Mouse (Mus musculus): Measurements from ENCODE around the gene Glipr2.

Gene Glipr2

DNA sequence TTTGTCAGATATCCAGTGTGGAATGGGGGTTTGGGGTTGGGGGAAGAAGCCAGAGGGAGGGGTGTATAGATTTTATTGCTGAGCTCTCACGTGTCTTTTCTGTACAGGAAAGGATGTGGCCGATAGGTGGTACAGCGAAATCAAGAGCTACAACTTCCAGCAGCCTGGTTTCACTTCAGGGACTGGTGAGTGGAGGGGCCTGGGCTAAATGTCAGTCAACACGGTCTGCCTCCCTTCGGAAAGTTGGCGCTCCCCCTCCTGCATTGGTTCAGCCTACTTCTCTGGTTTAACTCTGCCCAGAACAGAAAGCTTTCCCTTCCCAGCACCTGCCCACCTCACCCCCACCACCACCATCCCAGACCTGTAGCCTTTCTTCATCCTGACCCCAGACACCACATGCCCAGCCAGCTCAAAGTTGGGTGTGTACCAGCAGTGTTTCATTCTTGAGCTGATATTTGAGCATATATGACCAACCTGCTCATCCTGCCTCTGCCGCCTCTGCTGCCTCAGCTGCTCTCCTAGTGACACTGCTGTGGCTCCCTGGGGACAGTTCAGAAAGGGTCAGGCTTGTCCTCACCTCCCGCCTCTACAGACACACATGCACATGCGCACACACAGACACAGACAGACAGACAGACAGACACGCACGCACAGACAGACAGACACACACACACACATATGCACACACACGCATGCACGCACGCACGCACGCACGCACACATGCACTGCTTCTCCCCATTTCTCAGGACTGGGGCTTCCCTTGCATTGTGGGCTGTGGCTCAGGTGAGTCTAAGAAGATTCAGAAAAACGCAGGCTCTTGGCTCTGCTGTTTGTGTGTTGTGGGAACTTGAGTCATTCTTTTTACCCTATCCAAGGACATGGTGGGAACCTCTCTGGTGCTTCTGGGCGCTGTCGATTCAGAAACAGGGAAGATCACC, 13.5 kb downstream of the Glipr2 start:
- no peak for DNase-seq

DNA sequence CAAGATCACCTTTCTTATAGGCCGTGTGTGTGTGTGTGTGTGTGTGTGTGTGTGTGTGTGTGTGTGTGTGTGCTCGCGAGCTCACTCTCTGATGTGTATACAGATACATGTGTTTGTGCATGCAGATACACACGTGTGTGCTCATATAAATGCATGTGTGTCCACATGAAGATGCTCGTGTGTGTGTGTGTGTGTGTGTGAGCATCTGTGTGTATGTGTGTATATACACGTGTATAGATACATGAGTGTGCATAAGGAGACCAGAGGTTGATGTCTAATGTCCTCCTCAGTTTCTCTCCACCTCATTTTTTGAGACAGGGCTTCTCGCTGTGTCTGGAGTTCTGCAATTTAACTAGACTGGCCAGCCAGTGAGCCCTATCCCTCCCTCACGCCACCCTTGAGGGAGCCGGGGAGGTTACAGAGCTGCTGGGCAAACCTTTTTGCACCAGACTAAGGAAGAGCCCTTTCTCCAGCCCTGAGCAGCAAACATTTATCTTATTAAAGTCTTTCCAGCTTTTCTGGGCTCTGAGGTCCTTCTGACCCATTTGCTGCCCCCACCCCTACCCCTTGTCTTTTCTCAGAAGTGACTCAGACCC, 14.4 kb downstream of the Glipr2 start:
- DNase-seq: no peak

DNA sequence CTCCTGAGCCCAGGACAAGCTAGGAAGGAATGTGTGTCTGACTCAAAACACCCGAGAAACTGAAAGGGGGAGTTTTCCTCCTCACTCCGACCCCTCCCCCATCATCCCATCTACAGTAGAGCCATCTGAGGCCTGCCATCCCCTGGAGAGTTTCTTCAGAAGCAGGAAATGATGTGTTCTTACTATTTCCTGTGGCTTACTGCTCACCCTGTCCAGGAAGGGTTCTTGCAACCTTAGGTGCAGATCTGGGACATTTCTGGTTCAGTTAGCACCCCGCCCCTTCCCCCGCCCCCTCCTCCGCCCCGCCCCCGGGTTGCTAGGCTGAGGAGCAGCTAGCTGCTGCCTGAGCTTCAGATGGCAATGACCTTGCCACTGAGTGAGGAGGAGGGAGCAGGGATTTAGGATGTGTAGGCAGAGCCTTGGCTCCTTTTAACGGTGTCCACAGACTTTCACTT, 15.0 kb downstream of the Glipr2 start:
- DNase-seq: peak; percentile 94

DNA sequence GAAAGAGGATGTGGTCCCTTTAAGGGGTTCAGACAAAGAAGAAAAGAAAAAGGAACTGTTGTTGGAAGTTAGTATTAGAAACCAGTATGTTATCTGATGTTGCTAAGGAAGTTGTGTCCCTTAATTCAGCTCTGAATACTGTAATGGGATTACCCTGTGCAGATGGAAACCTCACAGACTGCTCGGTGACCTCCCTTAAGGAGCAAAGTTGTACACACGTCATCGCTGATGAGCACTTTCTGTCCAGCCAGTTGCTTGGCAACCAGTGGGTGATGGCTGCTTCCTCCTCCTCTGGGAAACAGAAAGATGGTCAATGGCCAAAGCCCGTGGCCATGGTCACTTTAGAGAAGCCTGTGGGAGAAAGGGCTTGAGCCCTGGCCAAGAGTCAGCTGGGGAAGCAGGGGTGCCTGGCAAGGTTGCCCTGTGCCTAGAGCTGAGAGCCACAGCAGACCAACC, 16.4 kb downstream of the Glipr2 start:
- peak; percentile 99 for DNase-seq

DNA sequence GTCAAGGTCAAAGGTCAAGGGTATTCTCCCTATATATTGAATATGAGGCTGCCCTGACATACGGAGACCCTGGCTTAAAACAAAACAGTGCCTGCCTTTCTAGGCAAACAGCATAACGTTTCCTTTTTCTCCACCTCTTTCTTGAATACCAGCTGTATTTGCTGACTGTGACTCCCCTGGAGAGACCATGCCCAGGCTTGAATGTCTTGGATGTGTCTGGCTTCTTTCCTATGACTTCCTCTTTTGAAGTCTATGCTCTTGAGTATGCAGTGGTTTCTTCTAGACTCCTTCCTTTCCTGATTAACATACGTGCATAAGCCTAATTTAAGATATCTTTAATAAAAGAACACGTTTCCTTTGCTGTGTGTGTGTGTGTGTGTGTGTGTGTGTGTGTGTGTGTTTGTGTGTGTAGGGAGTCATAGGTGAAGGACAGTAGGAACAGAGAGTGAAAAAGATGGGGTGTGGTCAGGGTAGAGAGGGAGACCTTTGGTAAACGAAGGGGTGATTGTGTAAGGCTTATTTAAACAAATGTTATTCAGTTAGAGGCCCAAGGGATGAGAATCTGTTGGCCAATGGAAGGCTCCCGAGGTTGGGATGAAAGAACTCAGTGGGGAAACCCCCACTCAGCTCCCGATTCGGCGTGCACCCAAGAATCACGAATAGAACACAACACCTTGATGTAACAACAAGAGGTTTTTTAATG, 17.9 kb downstream of the Glipr2 start:
- peak; percentile 71 for DNase-seq

DNA sequence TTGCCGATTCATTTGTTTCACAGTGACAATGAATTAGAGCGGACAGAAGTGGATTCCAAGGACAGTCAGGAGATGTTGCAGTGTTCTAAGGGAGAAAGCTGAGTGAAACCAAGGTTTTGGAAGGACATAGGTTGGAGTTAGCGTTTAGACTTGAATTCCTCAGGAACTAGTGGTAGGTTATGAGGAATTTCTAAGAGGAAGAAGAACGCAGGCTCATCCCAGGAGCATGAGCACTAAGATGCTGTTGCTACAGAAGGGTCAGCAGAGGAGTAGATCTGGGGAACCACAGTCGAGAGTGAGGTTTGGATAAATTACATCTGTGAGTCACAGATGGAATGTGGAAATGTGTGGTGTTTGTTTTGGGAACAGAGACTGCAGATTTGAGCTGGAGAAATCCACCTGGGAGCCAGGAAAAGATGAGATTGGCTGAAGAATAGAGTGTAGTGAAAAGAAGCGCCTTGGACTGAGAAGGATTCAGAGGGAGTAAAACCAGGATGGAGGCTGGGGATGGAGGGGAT, 19.1 kb downstream of the Glipr2 start:
- peak; percentile 86 for DNase-seq

DNA sequence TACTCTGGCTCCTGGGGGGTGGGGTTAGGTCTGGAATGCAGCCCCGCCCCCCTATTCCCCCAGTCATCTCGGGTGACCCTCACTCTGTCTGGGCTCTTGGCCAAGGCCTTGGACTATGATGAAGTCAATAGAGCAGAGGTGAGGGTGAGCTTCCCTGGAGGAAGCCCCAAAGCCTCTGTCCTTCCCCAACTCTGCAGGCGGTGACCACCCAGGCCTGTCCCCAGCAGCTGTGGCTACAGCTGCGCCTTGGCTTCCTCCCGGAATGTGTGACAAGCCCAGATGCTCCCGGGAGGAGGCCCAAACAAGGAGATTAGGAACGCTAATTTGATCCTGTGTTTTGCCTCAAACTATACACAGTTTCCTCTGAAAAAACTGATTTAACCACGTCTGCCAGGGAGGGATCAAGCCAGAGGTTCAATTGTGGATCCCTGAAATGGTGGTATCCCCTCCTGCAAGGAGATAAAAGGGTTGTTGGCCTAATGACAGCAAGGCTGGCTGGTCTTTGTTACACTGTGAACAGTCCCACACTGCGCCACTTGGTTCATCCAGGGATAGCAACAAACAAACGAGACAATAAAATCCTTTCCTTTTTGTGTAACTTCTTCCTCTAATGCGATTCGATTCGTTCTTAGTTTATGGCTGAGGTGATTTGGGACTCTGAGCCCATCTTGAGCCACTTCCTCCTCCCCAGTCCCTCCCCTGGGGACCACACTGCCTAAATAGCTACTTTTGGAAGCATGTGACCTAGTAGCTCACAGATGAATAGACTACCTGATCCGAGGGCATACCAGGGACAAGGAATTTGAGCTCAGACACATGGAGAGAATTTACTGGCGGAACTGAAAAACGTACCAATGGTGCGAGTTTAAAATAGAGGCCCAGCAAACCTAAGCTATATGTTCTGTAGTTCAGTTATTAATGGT, 21.6 kb downstream of the Glipr2 start:
- peak; percentile 97 for DNase-seq

DNA sequence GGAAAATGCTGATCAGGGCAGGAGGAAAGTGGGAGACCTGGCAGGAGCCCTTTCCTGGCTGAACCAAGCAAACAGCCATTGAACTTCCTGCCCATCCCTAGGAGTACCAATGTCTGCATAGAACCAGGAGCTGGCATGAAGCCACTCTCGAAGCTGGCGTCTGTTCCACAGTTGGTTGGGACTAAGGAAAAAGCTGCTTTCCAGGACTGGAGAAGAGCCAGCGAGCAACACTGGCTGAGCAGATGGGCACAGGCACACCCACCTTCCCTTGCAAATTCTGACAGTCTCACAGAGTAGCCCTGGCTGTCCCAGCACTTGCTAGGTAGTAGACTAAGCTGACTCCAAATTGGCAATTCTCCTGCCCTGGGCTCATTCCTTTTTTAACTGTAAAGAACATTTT, 22.5 kb downstream of the Glipr2 start:
- peak; percentile 93 for DNase-seq

DNA sequence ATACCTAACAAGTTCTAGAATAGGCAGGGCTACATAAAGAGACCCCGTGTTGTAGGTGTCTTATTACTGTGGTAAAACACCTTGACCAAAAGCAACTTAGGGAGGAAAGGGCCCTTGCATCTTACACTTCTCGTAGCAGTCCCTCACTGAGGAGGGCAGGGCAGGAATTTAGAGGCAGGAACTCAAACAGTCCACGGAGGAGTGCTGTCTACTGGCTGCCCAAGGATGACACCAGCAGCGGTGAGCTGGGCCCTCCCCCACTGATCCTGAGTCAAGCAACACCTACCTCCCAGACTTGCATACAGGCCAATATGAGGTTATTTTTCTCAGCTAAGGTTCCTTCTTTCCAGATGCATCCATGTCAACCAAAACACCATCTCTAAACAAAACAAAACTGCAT, 23.0 kb downstream of the Glipr2 start:
- DNase-seq: peak; percentile 83

DNA sequence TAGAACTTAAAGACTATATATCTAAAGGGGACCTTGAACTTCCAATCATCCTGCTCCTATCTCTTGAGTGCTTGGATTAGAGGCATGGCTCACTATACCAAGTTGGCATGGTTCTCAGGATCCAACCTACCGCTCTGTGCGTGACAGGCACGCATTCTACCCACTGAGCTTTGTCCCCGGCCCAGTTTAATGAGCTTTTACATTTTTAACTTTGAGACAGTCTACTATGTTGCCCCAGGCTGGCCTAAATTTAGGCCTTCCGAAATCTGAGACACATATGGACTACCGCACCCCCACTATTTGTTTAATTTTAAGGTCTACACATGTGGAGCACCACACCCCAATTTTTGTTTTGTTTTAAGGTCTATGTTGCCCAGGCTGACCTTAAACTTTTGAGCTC, 23.6 kb downstream of the Glipr2 start:
- DNase-seq: peak; percentile 72

DNA sequence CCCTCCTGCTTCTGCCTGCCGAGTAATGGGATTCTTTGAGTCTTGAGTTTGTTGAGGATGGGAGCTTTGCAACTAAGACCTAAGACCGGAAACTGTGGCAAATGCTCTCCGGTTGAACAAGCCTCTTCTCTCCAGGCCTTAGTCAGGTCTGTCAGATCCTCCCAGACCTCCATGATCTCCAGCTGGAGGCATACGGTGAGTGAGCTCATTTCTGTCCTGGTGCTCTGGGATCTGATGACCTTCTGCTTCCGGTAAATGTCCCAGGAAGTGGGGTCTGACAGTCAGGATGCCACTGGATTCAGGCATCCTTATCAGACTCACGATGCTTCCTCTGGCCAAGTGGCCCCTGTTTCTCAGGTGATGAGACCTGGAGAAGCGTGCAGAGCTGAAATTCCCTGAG, 24.1 kb downstream of the Glipr2 start:
- peak; percentile 87 for DNase-seq

DNA sequence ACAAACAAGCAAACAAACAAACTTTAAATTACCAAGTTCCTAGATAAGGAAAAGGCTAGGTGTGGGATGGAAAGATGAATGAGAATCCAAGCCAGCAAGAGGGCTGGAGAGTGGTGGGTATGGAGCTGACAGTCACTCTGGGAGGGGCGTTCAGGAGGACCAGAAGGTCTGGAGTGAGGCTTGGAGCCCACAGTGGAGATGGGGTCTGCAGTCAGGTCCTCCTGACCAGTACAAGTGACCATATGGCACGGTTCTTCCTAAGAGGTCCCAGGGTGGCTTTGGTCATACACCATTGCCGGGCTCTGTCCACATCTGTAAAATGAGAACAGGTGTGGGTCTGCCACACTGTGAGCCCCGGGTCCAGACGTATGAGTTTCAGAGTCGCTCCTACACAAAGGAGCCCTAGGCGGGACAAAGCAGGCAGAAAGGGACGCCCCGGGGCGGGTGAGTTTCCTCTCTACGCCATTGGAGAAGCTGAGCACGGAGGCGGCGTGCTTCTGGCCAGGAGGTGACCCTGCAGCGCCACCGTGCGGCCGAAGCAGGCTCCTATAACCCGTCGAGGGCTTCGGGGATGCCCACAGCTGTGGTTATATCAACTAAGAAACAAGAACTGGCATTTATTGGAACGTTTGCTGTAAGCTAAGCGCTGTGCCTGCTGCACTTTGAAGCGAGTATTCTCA, 25.0 kb downstream of the Glipr2 start:
- peak; percentile 99 for DNase-seq

DNA sequence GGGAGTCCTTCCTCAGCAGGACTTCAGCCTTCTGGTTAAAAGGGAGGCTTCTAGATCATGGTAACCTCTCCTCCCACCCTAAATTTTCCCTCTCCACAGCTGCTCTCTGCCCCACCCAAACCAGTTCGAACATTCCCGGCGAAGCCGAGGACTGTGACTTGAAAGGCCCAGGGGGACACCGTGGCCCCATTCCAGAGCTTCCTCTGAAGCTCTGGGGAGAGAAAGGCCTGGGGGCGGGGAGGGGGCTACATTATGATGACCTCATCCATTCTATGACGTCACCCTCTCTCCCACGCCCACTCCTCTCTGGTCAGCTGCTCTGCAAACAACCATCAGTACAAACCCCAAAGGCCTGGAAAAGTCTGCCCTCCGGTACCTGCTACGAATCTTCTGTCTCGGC, 26.0 kb downstream of the Glipr2 start, which contains the start of gene Ccin:
Gene Ccin, plus strand, starts transcription at position 303 of the 400 bp plus-strand sequence.
- DNase-seq: peak; percentile 91

DNA sequence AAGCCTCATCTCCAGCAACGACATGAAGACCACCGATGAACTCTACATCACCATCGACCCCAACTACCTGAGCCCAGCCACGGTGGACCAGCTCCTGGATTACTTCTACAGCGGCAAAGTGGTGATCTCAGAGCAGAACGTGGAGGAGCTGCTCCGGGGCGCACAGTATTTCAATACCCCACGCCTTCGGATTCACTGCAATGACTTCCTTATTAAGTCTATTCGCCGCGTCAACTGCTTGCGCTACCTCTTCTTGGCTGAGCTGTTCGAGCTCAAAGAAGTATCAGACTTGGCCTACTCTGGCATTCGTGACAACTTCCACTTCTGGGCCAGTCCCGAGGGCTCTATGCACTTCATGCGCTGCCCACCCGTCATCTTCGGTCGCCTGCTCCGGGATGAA, 26.6 kb downstream of the Glipr2 start:
- peak; percentile 85 for DNase-seq

DNA sequence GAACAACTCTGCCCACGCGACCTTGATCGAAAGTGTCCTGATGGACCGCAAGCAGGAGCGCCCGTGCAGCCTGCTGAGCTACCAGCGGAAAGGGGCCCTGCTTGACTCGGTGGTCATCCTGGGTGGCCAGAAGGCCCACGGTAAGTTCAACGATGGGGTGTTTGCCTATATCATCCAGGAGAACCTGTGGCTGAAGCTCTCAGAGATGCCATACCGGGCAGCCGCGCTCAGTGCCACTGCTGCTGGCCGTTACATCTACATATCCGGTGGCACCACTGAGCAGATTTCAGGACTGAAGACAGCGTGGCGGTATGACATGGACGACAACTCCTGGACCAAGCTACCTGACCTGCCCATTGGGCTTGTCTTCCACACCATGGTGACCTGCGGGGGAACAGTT, 27.1 kb downstream of the Glipr2 start:
- DNase-seq: peak; percentile 84

DNA sequence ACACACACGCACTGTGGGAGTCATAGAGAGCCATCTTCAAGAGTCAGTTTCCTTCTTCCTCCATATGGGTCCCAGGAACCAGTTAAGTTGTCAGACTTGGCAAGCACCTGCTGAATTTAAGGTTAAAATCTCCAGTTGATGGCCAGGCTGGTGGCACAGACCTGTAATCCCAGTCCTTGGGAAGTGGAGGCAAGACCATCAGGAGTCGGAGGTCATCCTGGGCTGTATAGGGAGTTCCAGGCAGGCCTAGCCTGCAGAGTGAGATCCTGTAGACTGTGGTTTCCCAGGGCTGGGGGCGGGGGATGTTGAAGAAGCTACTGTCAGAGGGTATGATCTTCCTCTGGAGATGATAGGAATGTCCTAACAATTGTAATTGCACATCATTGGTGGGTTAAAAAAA, 31.8 kb downstream of the Glipr2 start:
- DNase-seq: peak; percentile 74

DNA sequence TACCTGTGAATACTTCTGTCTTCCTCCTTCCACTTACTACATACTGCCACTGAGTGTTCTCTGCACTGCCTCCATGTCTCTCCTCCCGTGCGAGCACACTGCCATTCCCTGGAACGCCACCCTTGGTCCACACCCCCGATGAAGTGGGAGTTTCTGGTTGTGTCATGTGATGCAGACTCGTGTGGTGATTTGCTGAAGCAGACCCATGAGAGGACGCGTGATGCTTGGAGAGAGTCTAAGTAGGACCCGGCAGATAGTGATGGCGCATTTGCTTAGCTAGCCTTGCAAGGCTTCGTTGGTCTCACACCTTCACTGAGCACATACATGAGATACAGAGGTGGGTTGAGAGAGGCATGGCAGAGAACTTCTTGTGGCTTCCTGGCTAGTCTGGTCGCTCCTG, 35.9 kb downstream of the Glipr2 start:
- peak; percentile 74 for DNase-seq

DNA sequence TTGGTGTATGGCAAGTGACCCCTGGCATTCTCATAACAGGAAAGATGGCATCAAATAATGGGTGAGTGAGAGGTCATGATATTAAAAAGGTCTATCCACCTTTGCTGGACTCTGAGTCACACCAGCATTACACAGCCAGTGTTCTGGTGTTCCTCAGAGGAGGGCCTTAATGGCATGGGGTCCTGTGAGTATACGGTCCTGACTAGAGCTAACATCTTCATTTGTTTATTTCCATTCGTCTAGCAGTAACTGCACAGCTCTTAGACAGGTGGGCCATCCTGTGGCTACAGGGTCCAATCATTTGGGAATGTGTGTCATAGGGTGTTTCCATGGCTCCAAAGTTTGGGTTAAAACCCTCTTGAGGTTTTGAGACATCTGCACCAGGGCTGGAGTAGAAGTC, 37.1 kb downstream of the Glipr2 start:
- peak; percentile 57 for DNase-seq

DNA sequence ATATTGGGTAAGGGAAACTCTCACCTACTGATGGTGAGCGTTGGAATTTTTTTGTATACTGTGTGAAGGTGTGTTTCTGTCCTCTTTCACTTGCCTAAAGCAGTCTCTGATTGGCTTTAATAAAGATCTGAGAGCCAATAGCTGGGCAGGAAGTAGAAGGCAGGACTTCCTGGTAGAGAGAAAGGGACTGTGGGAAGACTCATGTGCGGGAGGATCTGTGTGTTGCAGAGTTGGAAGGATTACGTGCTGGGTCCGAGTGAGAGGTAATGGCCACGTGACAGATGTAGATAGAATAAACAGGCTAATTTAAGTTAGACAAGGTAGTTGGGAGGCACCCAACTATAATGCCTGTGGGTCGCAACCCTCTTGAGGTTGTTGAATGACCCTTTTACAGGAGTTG, 46.4 kb downstream of the Glipr2 start:
- peak; percentile 37 for DNase-seq

DNA sequence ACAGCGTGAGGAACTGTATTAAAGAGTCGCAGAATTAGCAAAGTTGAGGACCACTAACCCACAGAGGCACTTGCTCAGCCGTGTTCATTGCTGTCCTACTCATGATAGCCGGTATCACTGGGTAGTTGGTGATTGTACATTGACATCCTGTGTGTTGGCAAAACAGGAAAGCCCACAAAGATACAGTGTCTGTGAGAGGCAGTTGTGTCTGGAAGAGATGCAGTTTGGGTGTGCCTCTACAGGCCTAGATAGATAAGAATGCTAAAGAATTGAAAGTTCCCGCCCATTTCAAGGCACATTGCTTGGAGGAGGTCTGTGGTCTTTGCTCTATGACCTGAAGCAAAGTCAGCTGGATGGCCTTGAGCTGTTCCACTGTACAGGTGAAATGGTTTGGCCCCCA, 46.9 kb downstream of the Glipr2 start, which contains the start of gene Clta:
Gene Clta, plus strand, starts transcription at position 327 of the 400 bp plus-strand sequence.
- peak; percentile 62 for DNase-seq
